Mouse (Mus musculus) natural killer cell, adult 2 months (primary cell): ENCODE measurements at regions not wholly inside any gene's neighbourhood (a gene's known extent, or its start where the extent isn't known, plus 50 kb on each side); places are given as distances from the start of the nearest gene placed in this dataset.
A peak's percentile ranks its signal among the peaks of the same experiment; 100 is the strongest.

Experiments
- DNase-seq, 2 experiments: peaks; one replicate each; pipeline ENCODE4 v3.0.0; 2022; ENCODE audit warnings: low spot score in 2 of 2

DNA sequence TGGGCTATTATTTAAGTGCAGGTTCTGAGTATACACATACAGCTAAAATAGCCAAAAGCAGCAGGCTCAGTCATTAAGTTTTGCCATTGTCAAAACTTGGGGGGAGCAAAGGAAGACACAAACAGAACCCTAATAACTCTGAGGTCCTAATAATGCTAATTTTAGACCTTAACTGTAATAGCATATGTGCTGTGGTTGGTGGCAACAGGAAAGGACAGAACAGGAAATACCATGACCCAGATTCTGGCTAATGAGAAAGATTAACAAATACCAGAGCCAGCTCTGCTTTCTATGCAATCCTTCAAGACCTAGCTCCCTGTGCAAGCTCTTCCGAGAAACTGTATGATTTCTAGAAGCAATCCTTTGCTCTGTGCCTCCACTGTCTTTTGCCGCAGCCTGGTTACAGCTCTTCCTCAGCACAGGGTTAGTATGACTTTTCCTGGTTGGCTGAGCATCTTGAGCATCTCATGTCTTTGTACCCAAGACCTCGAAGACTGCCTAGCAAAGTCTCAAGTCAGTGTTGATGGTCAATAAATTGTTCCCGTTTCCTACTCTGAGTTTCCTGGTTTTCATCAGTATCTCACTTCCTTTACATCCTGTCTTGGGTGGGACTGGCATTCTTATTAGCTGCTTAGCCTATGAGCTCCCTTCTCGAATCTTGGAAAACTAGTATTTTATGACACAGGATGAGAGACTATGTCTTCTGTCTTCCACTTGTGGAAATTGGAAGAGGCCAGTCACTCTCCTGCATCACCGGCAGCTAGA is 49.9 kb upstream of the Eed start:
- DNase-seq: no peak

DNA sequence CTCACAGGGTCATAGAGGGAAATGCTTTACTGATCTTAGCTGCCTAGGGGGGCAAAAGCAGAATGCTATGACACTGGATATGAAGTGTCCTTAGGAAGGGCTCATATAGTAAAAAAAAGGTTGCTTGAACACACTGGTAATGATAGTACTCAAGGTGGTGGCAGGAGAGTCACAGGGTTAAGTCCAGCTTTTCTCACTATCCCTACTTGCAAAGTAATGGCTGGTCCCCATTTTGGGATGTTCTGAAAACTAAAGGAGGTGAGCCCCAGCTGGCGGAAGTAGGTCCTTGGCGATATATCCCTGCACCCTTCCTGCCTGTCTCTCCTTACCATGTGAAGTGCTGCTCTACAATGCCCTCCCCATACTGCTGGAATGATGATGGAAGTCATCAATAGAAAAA is 52.3 kb upstream of the Eed start:
- no peak for DNase-seq

DNA sequence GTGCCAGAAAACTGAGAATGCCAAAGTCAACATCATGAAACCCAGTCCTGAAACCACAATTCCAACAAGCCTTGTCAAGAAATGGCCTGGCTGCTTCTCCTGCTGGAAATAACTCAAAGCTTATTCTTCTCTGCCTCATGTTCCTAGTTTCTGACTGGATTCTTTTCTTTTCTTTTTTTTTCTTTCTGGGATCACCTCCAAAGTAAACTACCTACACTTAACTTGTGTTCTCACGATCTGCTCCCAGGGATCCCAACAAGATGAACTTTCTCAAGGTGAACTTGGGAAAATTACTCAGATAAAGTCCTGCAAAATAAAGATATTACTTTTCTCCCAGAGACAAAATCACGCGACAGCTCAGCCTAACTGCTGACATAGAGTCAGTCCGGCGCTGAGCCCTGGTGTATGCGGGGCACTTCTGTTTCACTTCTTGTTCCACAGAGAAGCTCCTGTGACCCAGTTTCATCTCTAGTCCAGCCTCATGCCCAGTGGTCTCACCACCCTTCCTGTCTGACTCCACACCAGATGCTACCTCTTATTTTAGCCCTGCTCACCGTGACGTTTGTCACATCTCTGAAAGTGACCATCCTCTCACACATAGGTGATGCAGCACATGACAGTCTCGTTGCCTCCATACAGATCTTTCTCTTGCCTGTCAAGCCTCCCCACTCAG is 53.0 kb upstream of the Eed start:
- peak; percentile 60 for DNase-seq

DNA sequence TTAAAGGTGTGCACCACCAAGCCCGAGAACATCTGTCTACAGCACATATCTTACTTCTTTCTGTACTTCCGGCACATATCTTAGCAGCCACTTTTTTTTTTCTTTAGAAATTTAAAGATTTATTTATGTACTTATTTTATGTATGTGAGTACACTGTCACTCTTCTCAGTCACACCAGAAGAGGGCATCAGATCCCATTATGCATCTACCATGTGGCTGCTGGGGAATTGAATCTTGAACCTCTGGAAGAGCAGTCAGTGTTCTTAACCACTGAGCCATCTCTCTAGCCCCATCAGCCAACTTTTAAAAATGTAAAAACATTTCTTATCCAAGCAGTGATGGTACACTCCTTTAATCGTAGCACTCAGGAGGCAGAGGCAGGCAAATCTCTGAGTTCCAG is 53.7 kb upstream of the Eed start:
- DNase-seq: no peak

DNA sequence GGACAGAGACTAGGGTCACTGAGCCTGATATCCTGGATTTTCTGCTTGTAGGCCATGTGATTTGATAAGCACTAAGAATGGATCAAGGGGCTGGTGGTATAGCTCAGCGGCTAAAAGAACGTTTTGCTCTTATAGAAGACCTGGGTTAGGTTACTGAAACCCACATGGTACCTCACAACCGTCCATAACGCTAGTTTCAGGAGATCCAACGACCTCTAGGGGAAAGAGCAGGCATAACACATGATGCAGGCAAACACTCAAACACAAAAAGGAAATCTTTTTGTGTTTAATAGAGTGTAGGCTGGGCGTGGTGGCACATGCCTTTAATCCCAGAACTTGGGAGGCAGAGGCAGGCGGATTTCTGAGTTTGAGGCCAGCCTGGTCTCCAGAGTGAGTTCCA is 54.6 kb upstream of the Eed start:
- no peak for DNase-seq

GRCm38 (mm10) chr7:90037736-90038135 is 57.0 kb upstream of the Eed start:
- no peak for DNase-seq

GRCm38 (mm10) chr7:90039504-90039903 is 58.7 kb upstream of the Eed start:
- no peak for DNase-seq

GRCm38 (mm10) chr7:90040581-90041340 is 60.0 kb upstream of the Eed start:
- no peak for DNase-seq

DNA sequence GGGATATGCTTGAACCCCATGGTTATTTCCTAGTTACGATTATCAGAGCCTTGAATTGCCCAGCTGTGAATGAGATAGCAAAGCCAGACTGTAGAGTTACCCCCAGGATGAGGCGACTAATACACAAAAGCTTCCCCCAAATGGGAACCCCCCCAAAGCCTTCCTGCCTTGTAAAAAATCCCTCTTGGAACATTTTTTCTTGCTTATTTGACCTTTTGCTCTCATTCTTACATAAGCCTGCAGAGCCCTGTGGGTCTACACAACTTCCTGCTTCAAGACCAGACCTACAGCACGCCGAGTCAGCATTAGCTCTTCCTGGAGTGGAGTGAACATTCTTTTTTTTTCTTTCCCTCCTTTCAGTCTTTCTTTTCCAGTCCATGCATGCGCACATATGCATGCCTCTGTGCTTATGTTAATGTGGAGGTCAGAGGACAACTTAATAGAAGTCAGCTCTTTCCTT is 60.8 kb upstream of the Eed start:
- DNase-seq: no peak

- DNase-seq: peak in 1 of 2 experiments; percentile 10
Observed at GRCm38 (mm10) chr7:90042364-90042763, 61.6 kb upstream of the Eed start.

GRCm38 (mm10) chr7:90043526-90043925 is 62.7 kb upstream of the Eed start:
- no peak for DNase-seq

DNA sequence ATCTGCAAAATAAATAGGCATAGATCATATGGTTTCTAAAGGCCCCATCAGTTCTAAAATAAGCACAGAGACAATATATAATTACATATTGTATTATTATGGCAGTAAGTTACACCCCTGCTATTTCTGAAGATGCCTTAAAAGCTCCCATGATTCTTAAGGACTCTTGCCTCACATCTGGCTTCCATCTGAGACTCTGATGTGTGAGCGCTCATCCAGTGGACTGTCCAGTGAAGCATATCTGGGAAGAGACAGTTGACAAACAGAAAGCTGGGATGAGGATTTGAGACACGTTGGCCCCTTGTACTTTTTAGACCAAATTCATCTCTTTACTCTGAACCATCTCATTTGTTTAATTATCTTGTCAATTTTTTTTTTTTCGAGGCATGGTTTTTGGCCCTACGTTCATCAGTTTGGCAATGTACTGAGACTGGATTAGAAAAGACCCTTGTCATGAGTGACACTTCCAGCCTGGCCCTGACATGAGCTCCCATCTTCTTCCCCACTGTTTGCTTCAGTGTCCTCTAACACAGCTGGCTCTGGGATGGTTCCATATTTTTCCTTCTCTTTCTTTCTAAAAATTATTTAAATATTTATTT is 63.4 kb upstream of the Eed start:
- DNase-seq: no peak

- no peak for DNase-seq
Observed at GRCm38 (mm10) chr7:90045208-90045800, 64.5 kb upstream of the Eed start.

DNA sequence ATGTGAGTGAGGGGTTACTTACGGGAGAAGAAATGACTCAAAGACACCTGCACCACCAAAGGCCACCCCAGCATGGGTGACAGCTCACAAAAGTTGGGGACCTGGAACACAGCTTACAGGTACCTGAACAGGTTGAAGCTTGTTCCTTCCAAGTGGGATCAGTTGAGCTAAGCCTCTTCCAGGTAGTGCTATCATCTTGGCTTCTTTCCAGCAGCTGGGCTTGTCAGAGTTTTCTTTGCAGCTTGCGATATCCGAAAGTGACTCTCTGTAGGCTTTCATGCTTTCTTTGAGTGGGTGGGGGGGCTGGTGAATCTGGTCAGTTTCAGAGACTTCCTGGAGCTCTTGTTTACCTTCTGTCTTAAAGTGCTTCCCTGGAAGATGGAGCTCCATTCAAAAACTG is 65.4 kb upstream of the Eed start:
- DNase-seq: no peak

DNA sequence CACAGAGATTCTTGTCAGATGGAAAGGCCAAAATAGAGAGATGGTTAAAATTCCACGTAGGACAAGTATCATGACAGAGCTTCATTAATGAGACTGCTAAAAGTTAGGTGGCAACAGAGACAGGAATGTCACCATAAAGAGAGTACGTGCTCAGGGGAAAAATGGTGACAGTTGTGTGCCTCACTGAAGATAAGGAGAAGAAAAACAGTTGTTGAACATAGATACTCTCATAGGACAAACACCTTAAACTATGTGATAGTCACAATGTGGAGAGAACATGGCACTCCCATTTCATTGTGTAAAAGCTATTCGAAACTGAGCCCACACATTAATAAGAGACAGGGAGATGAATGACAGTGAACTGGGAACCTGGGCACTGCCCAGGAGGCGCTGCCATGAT is 66.1 kb upstream of the Eed start:
- DNase-seq: no peak

- no peak for DNase-seq
Observed at GRCm38 (mm10) chr7:90048401-90049307, 67.9 kb upstream of the Eed start.

GRCm38 (mm10) chr7:90049831-90050237 is 69.1 kb upstream of the Eed start:
- DNase-seq: no peak

GRCm38 (mm10) chr7:90054795-90055511 is 74.2 kb upstream of the Eed start:
- DNase-seq: no peak

DNA sequence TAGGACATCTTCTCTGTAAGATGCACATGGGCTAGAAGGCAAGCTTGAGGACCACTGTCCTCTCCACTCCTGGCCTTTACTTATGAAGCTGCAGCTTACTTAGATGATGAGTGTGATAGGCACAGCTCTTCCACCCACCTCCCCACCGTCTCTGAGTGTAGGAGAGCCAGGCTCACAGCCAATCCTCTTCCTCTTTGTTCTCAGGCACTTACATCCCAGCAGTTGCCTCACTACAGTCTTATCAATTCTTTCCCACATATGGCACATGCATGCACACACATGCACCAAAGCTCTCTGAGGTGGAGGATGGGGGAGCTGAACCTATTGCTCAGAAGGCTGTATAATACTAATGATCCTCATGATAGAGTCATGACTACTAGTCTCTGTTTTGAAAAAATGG is 72.1 kb upstream of the Picalm start:
- DNase-seq: no peak

DNA sequence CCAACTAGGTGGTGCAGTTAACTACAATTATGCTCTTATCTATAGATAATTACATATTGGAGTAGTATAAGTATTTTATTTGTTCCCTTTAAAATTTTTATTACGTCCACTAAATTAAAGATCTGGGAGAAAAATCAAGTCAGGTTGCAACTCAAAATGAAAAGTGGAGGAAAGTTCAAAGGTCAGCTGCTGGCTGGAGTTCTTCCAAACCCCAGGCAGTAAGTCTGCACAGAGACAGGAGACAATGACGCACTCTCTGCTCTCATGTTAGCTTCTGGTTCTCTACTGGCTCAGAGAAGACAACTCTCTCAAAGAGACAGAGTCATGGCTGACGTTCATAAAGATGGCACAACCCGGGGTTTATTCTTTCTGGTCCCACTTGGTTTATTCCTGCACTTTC is 71.4 kb upstream of the Picalm start:
- no peak for DNase-seq
